Mouse (Mus musculus): ENCODE measurements around the gene Rnf207.

DNA sequence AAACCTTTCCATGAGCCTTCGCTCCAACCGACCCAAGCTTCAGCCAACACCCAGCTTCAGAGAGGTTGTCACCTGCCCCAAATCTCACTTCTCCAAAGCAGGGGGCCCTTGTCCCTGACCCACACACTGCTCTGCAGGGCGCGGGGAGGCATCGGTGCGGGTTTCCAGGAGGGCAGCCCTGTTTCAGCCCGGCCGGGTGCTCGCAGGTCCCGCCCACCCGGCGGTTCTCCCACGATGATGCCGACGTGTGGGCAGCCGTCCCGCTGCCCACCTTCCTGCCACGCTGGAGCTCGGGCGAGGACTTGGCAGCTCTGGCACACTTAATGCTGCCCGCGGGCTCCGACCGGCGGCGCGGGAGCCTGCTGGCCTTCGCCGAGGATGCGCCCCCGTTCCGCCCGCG lies 36.1 kb downstream of the Rnf207 start:
- TF ChIP-seq CTCF (IDR thresholded peaks at IDR 0.05; ENCODE audit: extremely low read depth, insufficient read depth, low read length) (no peak), POLR2A (IDR thresholded peaks at IDR 0.05; ENCODE audit: extremely low read depth, insufficient read depth, low read length) (no peak)

Data from cortical plate, adult 2 months (tissue).